Comparison of ENCODE assay signal across 11 mouse cellular contexts in the genomic region with DNA sequence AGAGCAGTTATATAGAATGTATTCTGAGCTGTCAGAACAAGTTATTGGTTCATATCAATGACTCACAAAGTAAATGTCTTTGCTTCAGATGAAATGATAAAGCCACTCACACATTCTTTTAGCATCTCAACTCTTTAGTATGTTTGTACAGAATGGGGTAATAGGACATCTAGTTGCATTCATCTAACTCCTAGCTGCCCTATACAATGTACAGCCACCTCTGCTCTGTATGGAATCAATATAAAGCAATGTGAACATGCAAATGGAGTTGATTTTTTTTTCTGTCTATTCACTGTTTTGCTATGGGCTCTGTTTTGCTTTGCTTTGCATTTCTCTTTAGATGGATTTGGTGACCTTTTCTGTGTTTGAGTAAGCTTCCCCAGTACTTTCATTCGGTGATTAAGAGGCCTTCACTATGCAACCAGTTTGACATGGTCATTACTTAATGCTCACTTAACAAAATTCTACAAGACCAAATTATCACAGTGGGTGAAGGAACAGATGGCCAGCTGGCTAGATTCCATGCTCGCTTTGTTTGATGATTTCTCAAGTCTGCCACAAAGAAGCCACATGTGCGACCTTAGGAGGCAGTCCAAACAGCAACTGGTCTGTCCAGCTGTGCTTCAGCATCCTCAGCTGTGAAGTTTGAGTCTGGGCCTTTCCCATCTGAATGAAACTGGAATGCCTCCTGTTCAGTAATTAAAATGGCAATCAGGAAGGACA.
DNase-seq lines count a peak whose midpoint lies in the region; ATAC-seq lines count a peak whose summit lies in the region.
"Had no signal": no experiment of that assay in that cellular context is flagged by ENCODE, and none has a peak within 500 bp of the region (broad histone marks: within the 10 kb centered on the region; RNA-seq: fewer than 3 reads in every experiment).

No protein-coding gene starts in this region.

- H3K4me1 ChIP-seq in forebrain, embryonic 15.5 days = no peaks in the 10 kb centered on the region
- H3K4me1 ChIP-seq: heart, embryonic 13.5 days; liver, embryonic 13.5 days had no signal

- no peaks in the 10 kb centered on the region for H3K27me3 ChIP-seq in forebrain, embryonic 15.5 days
- H3K27me3 ChIP-seq: heart, embryonic 13.5 days; liver, embryonic 13.5 days had no signal

- H3K36me3 ChIP-seq in forebrain, embryonic 15.5 days = no peaks in the 10 kb centered on the region
- H3K36me3 ChIP-seq: G1E; heart, embryonic 13.5 days; liver, embryonic 13.5 days had no signal

- no peaks in the 10 kb centered on the region for H3K9me3 ChIP-seq in forebrain, embryonic 15.5 days
- H3K9me3 ChIP-seq: G1E; heart, embryonic 13.5 days; liver, embryonic 13.5 days had no signal

- H3K4me3 ChIP-seq in forebrain, embryonic 15.5 days = no peak overlapping the region
- H3K4me3 ChIP-seq: heart, embryonic 13.5 days; liver, embryonic 13.5 days had no signal

- peak; percentile 20 for DNase-seq in layer of hippocampus, adult 11-12 months (ENCODE audit: low spot score)
- DNase-seq in layer of hippocampus, adult 9-10 months (ENCODE audit: low spot score) = no peak
- peak; percentile 20 for DNase-seq in adipocyte (ENCODE audit: low spot score)
- DNase-seq in lung, postnatal 25 days (ENCODE audit: low spot score) = peak; percentile 29
- no peak for DNase-seq in heart, adult 18-20 months
- DNase-seq in spleen, adult 18-20 months = no peak
- DNase-seq: liver, embryonic 13.5 days had no signal

- H3K9ac ChIP-seq in forebrain, embryonic 15.5 days (replicated peaks) = no peak overlapping the region
- H3K9ac ChIP-seq: heart, embryonic 13.5 days; liver, embryonic 13.5 days had no signal

- peak; percentile 82 for ATAC-seq in forebrain, embryonic 15.5 days (replicated peaks)
- no peak for ATAC-seq in megakaryocyte-erythroid progenitor cell, adult 5-6 weeks (replicated peaks; ENCODE audit: low FRiP score, low TSS enrichment, poor library complexity, severe bottlenecking)

- H3K27ac ChIP-seq in forebrain, embryonic 15.5 days (replicated peaks) = no peak overlapping the region
- H3K27ac ChIP-seq: heart, embryonic 13.5 days; liver, embryonic 13.5 days had no signal

- 19% methylated on average over 3 of the region's 3 CpGs for WGBS in forebrain, embryonic 15.5 days

- no peak overlapping the region for H3K4me2 ChIP-seq in forebrain, embryonic 15.5 days (replicated peaks)
- H3K4me2 ChIP-seq: heart, embryonic 13.5 days; liver, embryonic 13.5 days had no signal

Comparison
In these comparisons a context has a peak if more than half of its experiments do, and no peak if none do; other contexts are left out.
1. DNase-seq: peak in layer of hippocampus, adult 11-12 months (single experiment), adipocyte (single experiment) and lung, postnatal 25 days (single experiment); none in layer of hippocampus, adult 9-10 months (single experiment), heart, adult 18-20 months (0 of 2) and spleen, adult 18-20 months (0 of 2).